Mouse (Mus musculus): ENCODE results near the gene Nudc. TPM values are rescaled to one million over a fixed set of nuclear protein-coding genes. Genes with fewer than 3 reads are reported as not detected.
A peak's percentile ranks its signal among the peaks of the same experiment; 100 is the strongest.

Nudc gene
- polyA plus RNA-seq, 1 experiment, result 61.4 TPM

GRCm38 (mm10) chr4:133559846-133560245, 14.1 kb upstream of the Nudc start:
- no peaks in the 10 kb centered on the region for H3K27me3 ChIP-seq (replicated peaks; ENCODE audit: control insufficient read depth, insufficient read depth, low read length)
- no peak overlapping the region for H3K4me3 ChIP-seq (ENCODE audit: insufficient read depth, low read depth, low read length)
- no peak for DNase-seq
- H3K27ac ChIP-seq (ENCODE audit: insufficient read depth, low read depth, low read length), result no peak overlapping the region
- TF ChIP-seq CTCF (conservative IDR thresholded peaks at IDR 0.05; ENCODE audit: insufficient read depth, insufficient read length, low read depth, low read length) (no peak), POLR2A (IDR thresholded peaks at IDR 0.05; ENCODE audit: low read depth, low read length) (no peak)
- H3K36me3 ChIP-seq (ENCODE audit: control insufficient read depth, insufficient read depth, low read length), result no peaks in the 10 kb centered on the region
- peaks cover 18% of the 10 kb centered on the region; the same call in 1 of the 2 replicates for H3K4me1 ChIP-seq (ENCODE audit: control insufficient read depth, insufficient read depth, low read length)
- WGBS, result 78% methylated on average over 4 of the region's 4 CpGs

- Histone ChIP-seq H3K4me3 (ENCODE audit: insufficient read depth, low read depth, low read length) (no peak overlapping the region), H3K27ac (ENCODE audit: insufficient read depth, low read depth, low read length) (0 out of 2 replicates have a peak overlapping the region, but pooled peaks have one; percentile 1), H3K4me1 (ENCODE audit: control insufficient read depth, insufficient read depth, low read length) (peaks cover 8% of the 10 kb centered on the region; the same call in 1 of the 2 replicates), H3K36me3 (ENCODE audit: control insufficient read depth, insufficient read depth, low read length) (no peaks in the 10 kb centered on the region), H3K27me3 (replicated peaks; ENCODE audit: control insufficient read depth, insufficient read depth, low read length) (no peaks in the 10 kb centered on the region)
- TF ChIP-seq POLR2A (IDR thresholded peaks at IDR 0.05; ENCODE audit: low read depth, low read length) (no peak), CTCF (conservative IDR thresholded peaks at IDR 0.05; ENCODE audit: insufficient read depth, insufficient read length, low read depth, low read length) (no peak)
- WGBS, result 28% methylated on average over 10 of the region's 10 CpGs
- peak; percentile 90 for DNase-seq
Measured at GRCm38 (mm10) chr4:133557041-133557717, 11.4 kb upstream of the Nudc start.

GRCm38 (mm10) chr4:133553448-133554330, 7.9 kb upstream of the Nudc start:
- peaks cover 8% of the 10 kb centered on the region; the same call in 1 of the 2 replicates for H3K4me1 ChIP-seq (ENCODE audit: control insufficient read depth, insufficient read depth, low read length)
- peak overlapping the region; percentile 78 for H3K27ac ChIP-seq (ENCODE audit: insufficient read depth, low read depth, low read length)
- 70% methylated on average over 19 of the region's 19 CpGs for WGBS
- TF ChIP-seq CTCF (conservative IDR thresholded peaks at IDR 0.05; ENCODE audit: insufficient read depth, insufficient read length, low read depth, low read length), result no peak
- TF ChIP-seq POLR2A (IDR thresholded peaks at IDR 0.05; ENCODE audit: low read depth, low read length), result no peak
- peak overlapping the region; percentile 43 for H3K4me3 ChIP-seq (ENCODE audit: insufficient read depth, low read depth, low read length)
- H3K27me3 ChIP-seq (replicated peaks; ENCODE audit: control insufficient read depth, insufficient read depth, low read length), result no peaks in the 10 kb centered on the region
- H3K36me3 ChIP-seq (ENCODE audit: control insufficient read depth, insufficient read depth, low read length), result no peaks in the 10 kb centered on the region
- DNase-seq, result no peak

GRCm38 (mm10) chr4:133552768-133553447, 7.1 kb upstream of the Nudc start, which contains the start of gene Nr0b2:
Gene Nr0b2, plus strand, starts transcription at chr4:133553376.
- Histone ChIP-seq H3K36me3 (ENCODE audit: control insufficient read depth, insufficient read depth, low read length) (no peaks in the 10 kb centered on the region), H3K27ac (ENCODE audit: insufficient read depth, low read depth, low read length) (peak within 1 kb of the TSS; percentile 78), H3K27me3 (replicated peaks; ENCODE audit: control insufficient read depth, insufficient read depth, low read length) (no peaks in the 10 kb centered on the region), H3K4me3 (ENCODE audit: insufficient read depth, low read depth, low read length) (peak within 1 kb of the TSS; percentile 43), H3K4me1 (ENCODE audit: control insufficient read depth, insufficient read depth, low read length) (peaks cover 7% of the 10 kb centered on the region; the same call in 1 of the 2 replicates)
- 37% methylated on average over 10 of the region's 10 CpGs for WGBS
- no peak for TF ChIP-seq POLR2A (IDR thresholded peaks at IDR 0.05; ENCODE audit: low read depth, low read length)
- no peak for TF ChIP-seq CTCF (conservative IDR thresholded peaks at IDR 0.05; ENCODE audit: insufficient read depth, insufficient read length, low read depth, low read length)
- DNase-seq, result peak; percentile 38

- Histone ChIP-seq H3K4me3 (ENCODE audit: insufficient read depth, low read depth, low read length) (no peak overlapping the region), H3K4me1 (ENCODE audit: control insufficient read depth, insufficient read depth, low read length) (peaks cover 1% of the 10 kb centered on the region; the same call in 1 of the 2 replicates), H3K36me3 (ENCODE audit: control insufficient read depth, insufficient read depth, low read length) (no peaks in the 10 kb centered on the region), H3K27ac (ENCODE audit: insufficient read depth, low read depth, low read length) (no peak overlapping the region), H3K27me3 (replicated peaks; ENCODE audit: control insufficient read depth, insufficient read depth, low read length) (no peaks in the 10 kb centered on the region)
- TF ChIP-seq CTCF (conservative IDR thresholded peaks at IDR 0.05; ENCODE audit: insufficient read depth, insufficient read length, low read depth, low read length) (no peak), POLR2A (IDR thresholded peaks at IDR 0.05; ENCODE audit: low read depth, low read length) (no peak)
- DNase-seq, result no peak
- 83% methylated on average over 1 of the region's 1 CpGs for WGBS
Measured at GRCm38 (mm10) chr4:133552029-133552428, 6.2 kb upstream of the Nudc start.

- H3K4me1 ChIP-seq (ENCODE audit: control insufficient read depth, insufficient read depth, low read length), result no peaks in the 10 kb centered on the region; the same call in 1 of the 2 replicates
- H3K27me3 ChIP-seq (replicated peaks; ENCODE audit: control insufficient read depth, insufficient read depth, low read length), result no peaks in the 10 kb centered on the region
- no peaks in the 10 kb centered on the region for H3K36me3 ChIP-seq (ENCODE audit: control insufficient read depth, insufficient read depth, low read length)
- H3K27ac ChIP-seq (ENCODE audit: insufficient read depth, low read depth, low read length), result no peak overlapping the region
- no peak overlapping the region for H3K4me3 ChIP-seq (ENCODE audit: insufficient read depth, low read depth, low read length)
- DNase-seq, result no peak
- TF ChIP-seq CTCF (conservative IDR thresholded peaks at IDR 0.05; ENCODE audit: insufficient read depth, insufficient read length, low read depth, low read length) (no peak), POLR2A (IDR thresholded peaks at IDR 0.05; ENCODE audit: low read depth, low read length) (no peak)
- 79% methylated on average over 5 of the region's 5 CpGs for WGBS
Measured at GRCm38 (mm10) chr4:133536652-133537051, 9.1 kb downstream of the Nudc start.

All from kidney, adult 2 months (tissue).